Mouse (Mus musculus) heart, embryonic 16.5 days (tissue): Measurements from ENCODE around the gene Fbxw8. TPM values are rescaled to one million over a fixed set of nuclear protein-coding genes. Genes with fewer than 3 reads are reported as not detected.
A peak's percentile ranks its signal among the peaks of the same experiment; 100 is the strongest.

ENCODE experiments used
- ATAC-seq: fragments of 200-750 bp; cut with Nextera tagmentation; replicated peaks from 2 replicates; pipeline ENCODE4 v1.8.0; 2017; ENCODE audit warnings: moderate number of reproducible peaks; ENCODE audit not compliant: insufficient read depth, low FRiP score; ENCODE audit errors: extremely low read depth
- H3K27ac ChIP-seq: fragments of 300-500 bp; sonication (generic); 2 replicates; pipeline ENCODE4 v1.5.1; 2014; ENCODE audit warnings: mild to moderate bottlenecking, low read length, control low read depth, moderate library complexity
- H3K27me3 ChIP-seq: fragments of 300-500 bp; sonication (generic); 2 replicates; pipeline ENCODE4 v1.6.1; 2014; ENCODE audit warnings: low read length, mixed read lengths; ENCODE audit not compliant: control insufficient read depth, insufficient read depth
- H3K36me3 ChIP-seq: fragments of 300-500 bp; sonication (generic); 2 replicates; pipeline ENCODE4 v1.6.1; 2014; ENCODE audit not compliant: control insufficient read depth, insufficient read depth
- H3K4me1 ChIP-seq: fragments of 300-500 bp; sonication (generic); 2 replicates; pipeline ENCODE4 v1.6.1; 2014; ENCODE audit warnings: low read length, mixed read lengths; ENCODE audit not compliant: control insufficient read depth, insufficient read depth
- H3K4me2 ChIP-seq: fragments of 300-500 bp; sonication (generic); 2 replicates; pipeline ENCODE4 v1.6.1; 2014; ENCODE audit warnings: low read depth, mild to moderate bottlenecking, control low read depth, low read length
- H3K4me3 ChIP-seq: fragments of 300-500 bp; sonication (generic); 2 replicates; pipeline ENCODE4 v1.5.1; 2014; ENCODE audit warnings: mild to moderate bottlenecking, control low read depth, low read length
- H3K9ac ChIP-seq: fragments of 300-500 bp; sonication (generic); 2 replicates; pipeline ENCODE4 v1.6.1; 2014; ENCODE audit warnings: low read length, control low read depth
- H3K9me3 ChIP-seq: fragments of 300-500 bp; sonication (generic); replicated peaks from 2 replicates; pipeline ENCODE4 v1.6.1; 2016; ENCODE audit warnings: low read length; ENCODE audit not compliant: control insufficient read depth
- WGBS: fragments of 180-500 bp; shearing (Covaris S2); extraction: QIAGEN DNeasy Blood & Tissue Kit; methylation state at CpG from one replicate; pipeline ENCODE4 v1.1.7; 2014; 5-methylcytosine and 5-hydroxymethylcytosine counted together
- polyA plus RNA-seq: library from polyadenylated mRNA; unstranded; fragments of >200 nt; fragmentation: Nextera tagmentation; extraction: Ambion mirVana; gene quantifications from 2 replicates; pipeline ENCODE4 v1.2.1, GENCODE M21; 2015

The Fbxw8 gene
- polyA plus RNA-seq, 1 experiment from 2014 or later: 18.6 TPM

GRCm38 (mm10) chr5:118023053-118023452 is 132.2 kb downstream of the Fbxw8 start:
- Histone ChIP-seq H3K4me1 (peaks cover 14% of the 10 kb centered on the region), H3K27ac (no peak overlapping the region), H3K9ac (no peak overlapping the region), H3K9me3 (no peaks in the 10 kb centered on the region), H3K27me3 (peaks cover 20% of the 10 kb centered on the region), H3K4me3 (no peak overlapping the region), H3K4me2 (no peak overlapping the region), H3K36me3 (no peaks in the 10 kb centered on the region)
- 45% methylated on average over 3 of the region's 3 CpGs for WGBS
- no peak for ATAC-seq

GRCm38 (mm10) chr5:118019905-118020304 is 135.4 kb downstream of the Fbxw8 start:
- Histone ChIP-seq H3K9me3 (no peaks in the 10 kb centered on the region), H3K4me3 (no peak overlapping the region), H3K4me2 (no peak overlapping the region), H3K27ac (no peak overlapping the region), H3K36me3 (no peaks in the 10 kb centered on the region), H3K4me1 (peaks cover 5% of the 10 kb centered on the region; the same call in 1 of the 2 replicates), H3K27me3 (no peaks in the 10 kb centered on the region), H3K9ac (no peak overlapping the region)
- 61% methylated on average over 11 of the region's 11 CpGs for WGBS
- no peak for ATAC-seq

- Histone ChIP-seq H3K27me3 (no peaks in the 10 kb centered on the region), H3K9ac (no peak overlapping the region), H3K9me3 (no peaks in the 10 kb centered on the region), H3K36me3 (no peaks in the 10 kb centered on the region), H3K27ac (no peak overlapping the region), H3K4me1 (peaks cover 6% of the 10 kb centered on the region; the same call in 1 of the 2 replicates), H3K4me3 (no peak overlapping the region), H3K4me2 (no peak overlapping the region)
- no peak for ATAC-seq
- 50% methylated on average over 5 of the region's 5 CpGs for WGBS
Observed at GRCm38 (mm10) chr5:118017527-118017926, 137.7 kb downstream of the Fbxw8 start.

- 80% methylated on average over 2 of the region's 2 CpGs for WGBS
- H3K27ac ChIP-seq: no peak overlapping the region
- no peaks in the 10 kb centered on the region for H3K9me3 ChIP-seq
- no peaks in the 10 kb centered on the region for H3K36me3 ChIP-seq
- H3K4me1 ChIP-seq: peaks cover 6% of the 10 kb centered on the region; the same call in 1 of the 2 replicates
- ATAC-seq: no peak
- no peak overlapping the region for H3K9ac ChIP-seq
- H3K4me3 ChIP-seq: no peak overlapping the region
- H3K27me3 ChIP-seq: no peaks in the 10 kb centered on the region
- no peak overlapping the region for H3K4me2 ChIP-seq
Observed at GRCm38 (mm10) chr5:118015669-118016068, 139.6 kb downstream of the Fbxw8 start.

GRCm38 (mm10) chr5:118015028-118015427 is 140.2 kb downstream of the Fbxw8 start:
- WGBS: 23% methylated on average over 12 of the region's 12 CpGs
- Histone ChIP-seq H3K4me3 (no peak overlapping the region), H3K27ac (no peak overlapping the region), H3K9ac (no peak overlapping the region), H3K36me3 (no peaks in the 10 kb centered on the region), H3K27me3 (no peaks in the 10 kb centered on the region), H3K4me1 (peaks cover 6% of the 10 kb centered on the region; the same call in 1 of the 2 replicates), H3K4me2 (no peak overlapping the region), H3K9me3 (no peaks in the 10 kb centered on the region)
- peak; percentile 25; the same call in 1 of the 2 replicates for ATAC-seq

Other genes with a start within 250 kb of the Fbxw8 start
- gene Fbxo21, start 178.7 kb downstream of the Fbxw8 start, polyA plus RNA-seq: 51.5 and 53.1 TPM in 2 replicates
- 9.8 and 10.6 TPM in 2 replicates for gene Tesc, start 127.7 kb downstream of the Fbxw8 start, polyA plus RNA-seq
- gene Hrk, start 9.2 kb upstream of the Fbxw8 start, polyA plus RNA-seq: 0.08 TPM in 1 of 2 replicates, not detected in the other
- 0.96 and 1.2 TPM in 2 replicates for gene Rnft2, start 89.7 kb upstream of the Fbxw8 start, polyA plus RNA-seq
- 5.1 and 6.1 TPM in 2 replicates for gene 2410131K14Rik, start 89.8 kb upstream of the Fbxw8 start, polyA plus RNA-seq